In genomic region chr4:129795151-129795860, GRCm38 (mm10) we compare ENCODE assay signal across 8 mouse cellular contexts. TPM values are rescaled to one million over a fixed set of nuclear protein-coding genes. Genes with fewer than 3 reads are reported as not detected.
A peak's percentile ranks its signal among the peaks of the same experiment; 100 is the strongest.
DNase-seq lines count a peak whose midpoint lies in the region; ATAC-seq and TF ChIP-seq lines count a peak whose summit lies in the region.

No protein-coding gene starts in this region.

- H3K36me3 ChIP-seq in erythroblast, embryonic 14.5 days (ENCODE audit: control insufficient read depth): no peaks in the 10 kb centered on the region
- no peaks in the 10 kb centered on the region for H3K36me3 ChIP-seq in heart, embryonic 15.5 days
- no peaks in the 10 kb centered on the region for H3K36me3 ChIP-seq in midbrain, embryonic 11.5 days (ENCODE audit: control insufficient read depth, insufficient read depth, low read length)

- DNase-seq in kidney, postnatal 4 days: peak; percentile 64 to 80
- DNase-seq in midbrain, embryonic 11.5 days (ENCODE audit: low spot score, missing footprints): peak; percentile 94
- peak; percentile 44 to 51 for DNase-seq in urinary bladder, postnatal 36 days (ENCODE audit: low spot score in 2 of 2)
- DNase-seq in cerebellum, adult 11-12 months: no peak

- peak overlapping the region; percentile 91 for H3K27ac ChIP-seq in embryonic fibroblast, embryonic 13.5 days (ENCODE audit: insufficient read depth, low read length)
- H3K27ac ChIP-seq in heart, embryonic 15.5 days: peak overlapping the region; percentile 86
- H3K27ac ChIP-seq in midbrain, embryonic 11.5 days (ENCODE audit: low read depth, low read length): no peak overlapping the region

- peaks cover 16% of the 10 kb centered on the region for H3K27me3 ChIP-seq in erythroblast, embryonic 14.5 days (ENCODE audit: control insufficient read depth)
- H3K27me3 ChIP-seq in heart, embryonic 15.5 days: no peaks in the 10 kb centered on the region
- H3K27me3 ChIP-seq in midbrain, embryonic 11.5 days (ENCODE audit: control insufficient read depth, insufficient read depth, low read length): 0 out of 2 replicates have a peak, but pooled peaks cover 2% of the 10 kb centered on the region

- H3K4me2 ChIP-seq in heart, embryonic 15.5 days: peak overlapping the region; percentile 50
- peak overlapping the region; percentile 20; the same call in 1 of the 2 replicates for H3K4me2 ChIP-seq in midbrain, embryonic 11.5 days

- H3K9me3 ChIP-seq in erythroblast, embryonic 14.5 days (ENCODE audit: control insufficient read depth, low read length): no peaks in the 10 kb centered on the region
- H3K9me3 ChIP-seq in heart, embryonic 15.5 days (replicated peaks): no peaks in the 10 kb centered on the region
- no peaks in the 10 kb centered on the region for H3K9me3 ChIP-seq in midbrain, embryonic 11.5 days (ENCODE audit: control insufficient read depth, low read length)

- TF ChIP-seq POLR2A in embryonic fibroblast, embryonic 13.5 days (IDR thresholded peaks at IDR 0.05; ENCODE audit: low read depth, low read length): peak; percentile 82

- no peak for ATAC-seq in erythroblast, adult 5-6 weeks (replicated peaks; ENCODE audit: low FRiP score, poor library complexity, severe bottlenecking)
- peak; percentile 79 for ATAC-seq in heart, embryonic 15.5 days (replicated peaks; ENCODE audit: insufficient number of reproducible peaks, insufficient read depth, low FRiP score, low read depth)
- no peak for ATAC-seq in midbrain, embryonic 11.5 days (ENCODE audit: low FRiP score)

- 14% methylated on average over 17 of the region's 17 CpGs for WGBS in heart, embryonic 15.5 days
- 11% methylated on average over 17 of the region's 17 CpGs for WGBS in midbrain, embryonic 11.5 days

- no peak for TF ChIP-seq CTCF in embryonic fibroblast, embryonic 13.5 days (IDR thresholded peaks at IDR 0.05; ENCODE audit: borderline replicate concordance, insufficient read depth, low read length)

- peak overlapping the region; percentile 23; the same call in 1 of the 2 replicates for H3K9ac ChIP-seq in heart, embryonic 15.5 days
- H3K9ac ChIP-seq in midbrain, embryonic 11.5 days (ENCODE audit: low read length): peak overlapping the region; percentile 50

- peaks cover 24% of the 10 kb centered on the region for H3K4me1 ChIP-seq in erythroblast, embryonic 14.5 days (ENCODE audit: control insufficient read depth)
- peaks cover 9% of the 10 kb centered on the region for H3K4me1 ChIP-seq in embryonic fibroblast, embryonic 13.5 days (ENCODE audit: control insufficient read depth, insufficient read depth, low read length)
- H3K4me1 ChIP-seq in heart, embryonic 15.5 days (replicated peaks): peaks cover 30% of the 10 kb centered on the region
- H3K4me1 ChIP-seq in midbrain, embryonic 11.5 days (ENCODE audit: control insufficient read depth, insufficient read depth, low read length): peaks cover 2% of the 10 kb centered on the region; the same call in 1 of the 2 replicates

- peak overlapping the region; percentile 25 for H3K4me3 ChIP-seq in erythroblast, embryonic 14.5 days (replicated peaks)
- peak overlapping the region; percentile 9 for H3K4me3 ChIP-seq in embryonic fibroblast, embryonic 13.5 days (ENCODE audit: insufficient read depth, low read length)
- peak overlapping the region; percentile 25 for H3K4me3 ChIP-seq in heart, embryonic 15.5 days
- no peak overlapping the region for H3K4me3 ChIP-seq in midbrain, embryonic 11.5 days (ENCODE audit: low read depth, low read length)

RNA-seq across cellular contexts. Expression of gene Ptp4a2, which starts 15.7 kb away (rescaled TPM):
- polyA plus RNA-seq in erythroblast, embryonic 14.5 days (2012): 3.6 and 4.7 TPM in 2 replicates
- 92.8 and 126 TPM in 2 replicates for total RNA-seq in erythroblast, adult 5-6 weeks (2015; ENCODE audit: low replicate concordance)
- 74.3 and 85.6 TPM in 2 replicates for total RNA-seq in erythroblast, adult 5-6 weeks (2017; ENCODE audit: low replicate concordance)
- 501 and 598 TPM in 2 replicates for polyA plus RNA-seq in embryonic fibroblast, embryonic 13.5 days (2011; ENCODE audit: insufficient read length, low read depth, missing spikeins)
- 347 and 442 TPM in 2 replicates for polyA plus RNA-seq in heart, embryonic 15.5 days (2015; fragmentation: Nextera tagmentation; extraction: Ambion mirVana)
- polyA plus RNA-seq in midbrain, embryonic 11.5 days (2014; fragmentation: Nextera tagmentation; extraction: Ambion mirVana): 368 TPM in 2 replicates

RNA-seq across cellular contexts. Expression of gene Khdrbs1, which starts 53.2 kb away (rescaled TPM):
- 5.8 and 6.3 TPM in 2 replicates for polyA plus RNA-seq in erythroblast, embryonic 14.5 days (2012)
- 20.9 and 26.3 TPM in 2 replicates for total RNA-seq in erythroblast, adult 5-6 weeks (2015; ENCODE audit: low replicate concordance)
- 20.2 and 24.3 TPM in 2 replicates for total RNA-seq in erythroblast, adult 5-6 weeks (2017; ENCODE audit: low replicate concordance)
- 113 and 146 TPM in 2 replicates for polyA plus RNA-seq in embryonic fibroblast, embryonic 13.5 days (2011; ENCODE audit: insufficient read length, low read depth, missing spikeins)
- 64.8 and 73.1 TPM in 2 replicates for polyA plus RNA-seq in heart, embryonic 15.5 days (2015; fragmentation: Nextera tagmentation; extraction: Ambion mirVana)
- 189 and 190 TPM in 2 replicates for polyA plus RNA-seq in midbrain, embryonic 11.5 days (2014; fragmentation: Nextera tagmentation; extraction: Ambion mirVana)

Comparison
In these comparisons a context has a peak if more than half of its experiments do, and no peak if none do; other contexts are left out.
1. RNA of gene Ptp4a2, which starts 15.7 kb away (polyA plus RNA-seq): 501 to 598 TPM in embryonic fibroblast, embryonic 13.5 days, 347 to 442 TPM in heart, embryonic 15.5 days and 368 TPM in midbrain, embryonic 11.5 days; 3.6 to 4.7 TPM in erythroblast, embryonic 14.5 days; every median in the first group is over 10 times any median in the second.